Mouse (Mus musculus): ENCODE results near the gene Kcnc3.
A peak's percentile ranks its signal among the peaks of the same experiment; 100 is the strongest.

The Kcnc3 gene

DNA sequence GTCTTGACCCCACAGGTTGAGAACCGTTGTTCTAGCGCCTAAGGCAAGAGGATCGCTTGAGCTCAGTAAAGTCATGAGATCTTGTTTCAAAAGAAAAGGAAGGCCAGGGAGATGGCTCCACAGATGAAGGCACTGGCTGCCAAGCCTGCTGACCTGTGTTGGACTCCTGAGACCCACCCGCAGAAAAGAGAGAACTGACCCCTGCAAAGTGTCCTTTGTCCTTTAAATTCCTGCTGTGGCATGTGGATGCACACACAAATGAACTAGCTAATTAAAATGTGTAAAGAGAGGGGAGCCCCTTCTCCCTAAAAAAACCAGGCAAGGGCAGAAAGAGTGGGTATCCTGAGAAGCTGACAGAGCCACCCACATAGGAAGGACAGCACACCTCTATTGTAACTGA, 18.7 kb upstream of the Kcnc3 start:
- peak; percentile 56 for DNase-seq

DNA sequence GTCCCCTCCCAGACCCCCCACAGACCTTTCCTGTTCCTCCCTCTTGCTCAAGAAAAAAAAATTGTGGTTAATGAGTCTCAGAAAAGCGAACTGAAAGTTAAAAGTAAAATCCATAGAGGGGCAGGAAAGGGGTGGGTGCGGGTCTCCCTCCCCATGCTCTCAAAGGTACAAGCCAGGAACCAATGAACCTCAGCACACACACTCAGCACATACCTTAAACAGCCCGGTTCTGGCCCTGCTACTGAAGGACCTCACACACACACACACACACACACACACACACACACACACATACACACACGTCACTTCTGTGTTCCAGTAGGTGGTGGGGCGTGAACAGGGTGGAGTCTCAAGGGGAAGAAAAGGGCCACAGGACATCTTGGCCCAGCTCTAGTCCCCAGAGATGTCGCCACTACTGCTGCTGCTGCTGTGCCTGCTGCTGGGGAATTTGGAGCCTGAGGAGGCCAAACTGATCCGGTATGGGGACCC, 18.2 kb upstream of the Kcnc3 start, which contains the start of gene Napsa:
Napsa (plus strand) TSS at position 168 of the 489 bp plus-strand sequence.
- peak; percentile 67 for DNase-seq

DNA sequence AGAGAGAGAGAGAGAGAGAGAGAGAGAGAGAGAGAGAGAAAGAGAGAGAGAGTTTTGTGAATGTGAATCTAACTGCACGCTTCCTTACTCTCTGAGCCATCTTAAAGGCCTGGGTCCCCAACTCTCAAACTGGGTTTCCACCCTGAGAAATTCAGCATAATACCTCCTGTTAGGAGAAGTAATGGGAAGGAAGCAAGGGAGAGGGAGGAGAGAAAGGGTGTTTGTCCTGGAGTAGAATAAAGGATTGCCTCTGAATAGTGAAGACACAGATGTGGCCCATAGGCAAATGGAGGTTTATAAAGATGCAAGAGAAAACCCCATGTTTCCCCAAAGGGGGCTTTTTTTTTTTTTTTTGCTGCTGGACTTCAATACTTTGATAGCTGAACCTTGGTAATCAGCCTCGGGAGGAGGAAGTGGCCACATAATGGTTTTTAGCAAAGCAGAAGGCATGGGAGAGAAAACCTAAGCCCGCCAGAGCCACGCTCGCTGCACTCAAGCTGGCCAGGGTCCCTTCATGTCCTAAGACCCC, 17.4 kb upstream of the Kcnc3 start:
- no peak for DNase-seq

DNA sequence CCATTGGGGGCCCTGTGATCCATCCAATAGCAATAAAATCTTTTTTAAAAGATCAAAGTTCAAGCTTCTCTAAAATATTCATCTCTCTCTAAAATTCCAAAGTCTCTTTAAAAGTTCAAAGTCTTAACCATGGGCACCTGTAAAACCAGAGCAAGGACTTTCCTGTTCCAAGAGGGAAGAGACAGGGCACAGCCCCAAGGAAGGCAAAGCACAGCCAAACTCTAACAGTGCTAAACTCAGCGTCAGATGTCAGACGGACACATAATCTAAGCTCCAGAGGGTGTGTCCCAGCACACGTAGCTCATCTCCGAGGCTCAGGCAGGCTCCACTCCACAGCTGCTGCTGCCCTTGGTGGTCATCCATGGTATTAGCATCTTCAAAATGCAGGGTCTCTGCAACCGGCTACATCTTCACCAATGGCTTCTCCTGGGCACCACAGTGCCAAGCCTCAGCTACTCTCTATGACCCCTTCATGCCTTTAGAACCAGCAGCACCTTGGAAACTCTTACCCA, 14.1 kb upstream of the Kcnc3 start:
- no peak for DNase-seq

DNA sequence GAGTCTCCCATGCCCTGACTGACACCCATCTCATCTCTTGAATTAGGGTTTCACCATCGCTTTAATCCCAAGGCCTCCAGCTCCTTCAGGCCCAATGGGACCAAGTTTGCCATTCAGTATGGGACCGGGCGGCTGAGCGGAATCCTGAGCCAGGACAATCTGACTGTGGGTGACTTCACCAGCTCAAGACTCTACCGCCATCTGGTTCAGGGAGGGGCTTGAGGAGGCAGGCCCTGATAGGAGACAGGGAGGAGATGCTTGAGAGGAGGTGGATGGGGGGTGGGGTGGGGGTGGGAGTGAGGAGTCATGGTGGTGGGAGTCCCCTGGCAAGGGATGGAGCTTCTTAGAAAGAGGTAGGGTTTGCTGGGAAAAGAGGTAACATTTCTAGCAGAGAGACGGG, 8.8 kb upstream of the Kcnc3 start:
- DNase-seq, result no peak

DNA sequence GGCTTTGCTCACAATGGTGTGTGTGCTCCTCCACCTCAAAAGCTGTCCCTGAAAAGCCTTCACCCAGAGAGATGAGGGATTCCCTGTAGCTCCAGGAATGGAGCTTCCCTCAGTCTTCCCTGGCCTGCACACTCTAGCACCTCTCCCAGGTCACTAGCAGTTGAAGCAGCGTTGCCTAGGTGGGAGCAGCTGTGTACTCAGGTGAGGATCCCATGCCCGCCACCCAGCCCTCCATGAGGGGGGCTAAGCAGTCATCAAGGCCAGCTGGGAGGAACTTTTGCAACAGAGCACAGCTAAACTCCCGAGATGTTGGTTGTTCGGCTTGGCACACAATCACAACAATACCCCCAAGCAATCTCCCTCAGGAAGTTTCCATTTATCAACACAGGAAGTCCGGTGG, 7.8 kb upstream of the Kcnc3 start:
- DNase-seq, result no peak

DNA sequence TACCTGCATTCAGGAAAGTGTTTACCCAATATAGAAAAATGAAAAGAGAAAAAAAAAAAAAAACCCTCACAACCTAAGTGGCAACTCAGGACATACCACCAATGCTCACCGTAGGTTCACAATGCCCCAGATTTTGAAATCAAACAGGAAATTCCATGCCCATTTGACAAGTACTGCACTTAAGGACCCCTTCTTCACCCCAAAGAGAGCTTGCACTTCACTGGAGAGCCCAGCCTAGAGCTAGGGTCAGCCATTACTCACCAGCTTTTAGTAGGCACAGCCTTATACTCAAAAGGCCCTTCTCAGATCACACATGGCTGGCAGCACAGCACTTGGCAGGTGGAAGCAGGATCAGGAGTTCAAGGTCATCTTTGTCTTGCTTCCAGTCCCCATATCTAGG, 7.3 kb upstream of the Kcnc3 start:
- no peak for DNase-seq

DNA sequence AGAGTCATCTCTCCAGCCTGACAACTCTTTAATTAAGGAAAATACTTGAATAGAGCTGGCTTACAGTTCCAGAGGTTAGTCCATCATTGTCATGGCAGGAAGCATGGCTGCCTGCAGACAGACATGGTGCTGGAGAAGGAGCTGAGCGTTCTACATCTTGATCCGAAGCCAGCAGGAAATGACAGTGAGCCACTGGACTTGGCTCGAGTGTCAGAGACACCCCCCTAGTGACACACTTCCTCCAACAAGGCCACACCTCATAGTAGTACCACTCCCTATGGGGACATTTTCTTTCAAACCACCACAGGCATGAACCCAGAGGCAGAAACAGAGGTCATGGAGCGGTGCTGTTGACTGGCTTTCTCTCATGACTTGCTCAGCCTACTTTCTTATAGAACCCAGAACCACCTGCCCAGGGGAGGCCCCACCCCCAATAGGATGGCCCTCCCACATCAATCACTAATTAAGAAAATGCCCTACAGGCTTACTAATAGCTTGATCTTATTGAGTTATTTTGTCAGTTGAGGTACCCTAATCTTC, 6.1 kb upstream of the Kcnc3 start:
- no peak for DNase-seq

DNA sequence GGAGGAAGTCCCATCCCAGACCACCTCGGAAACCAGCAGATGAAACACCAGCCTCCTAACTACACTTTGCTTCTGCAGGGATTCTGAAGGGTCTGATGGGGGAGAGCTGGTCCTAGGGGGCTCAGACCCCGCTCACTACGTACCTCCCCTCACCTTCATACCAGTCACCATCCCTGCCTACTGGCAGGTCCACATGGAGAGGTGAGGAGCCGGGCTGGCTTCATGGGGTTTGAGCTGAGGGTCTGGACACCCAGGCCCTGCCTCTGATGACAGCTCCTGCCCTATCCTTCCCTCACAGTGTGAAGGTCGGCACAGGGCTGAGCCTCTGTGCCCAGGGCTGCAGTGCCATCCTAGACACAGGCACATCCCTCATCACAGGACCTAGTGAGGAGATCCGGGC, 5.5 kb upstream of the Kcnc3 start:
- no peak for DNase-seq

DNA sequence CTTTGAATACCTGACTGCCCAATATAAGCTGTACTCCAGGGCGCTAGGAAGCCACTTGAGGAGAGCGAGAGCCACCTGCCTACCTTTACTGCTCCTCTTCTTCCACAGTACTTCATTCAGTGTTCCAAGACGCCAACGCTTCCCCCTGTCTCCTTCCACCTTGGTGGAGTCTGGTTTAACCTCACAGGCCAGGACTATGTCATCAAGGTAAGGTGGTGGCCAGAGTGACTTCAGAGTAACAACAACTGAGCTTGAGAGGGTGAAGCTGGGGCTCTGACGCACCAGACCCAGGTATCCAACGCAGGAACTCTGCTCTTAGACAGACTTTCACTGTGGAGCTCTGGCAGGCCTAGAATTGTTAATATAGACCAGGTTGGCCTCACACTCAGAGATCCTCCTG, 4.9 kb upstream of the Kcnc3 start:
- no peak for DNase-seq

DNA sequence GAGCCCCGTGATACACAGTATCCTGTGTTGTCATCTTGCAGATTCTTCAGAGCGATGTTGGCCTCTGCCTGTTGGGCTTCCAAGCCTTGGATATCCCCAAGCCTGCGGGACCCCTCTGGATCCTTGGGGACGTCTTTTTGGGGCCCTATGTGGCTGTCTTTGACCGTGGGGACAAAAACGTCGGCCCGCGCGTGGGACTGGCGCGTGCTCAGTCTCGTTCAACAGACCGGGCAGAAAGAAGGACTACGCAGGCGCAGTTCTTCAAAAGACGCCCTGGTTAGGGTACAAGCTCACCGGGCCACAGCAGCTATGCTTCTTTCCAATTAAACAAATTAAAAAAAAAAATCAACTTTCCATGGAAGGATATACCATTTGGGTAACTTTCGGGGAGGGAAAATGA, 3.9 kb upstream of the Kcnc3 start:
- DNase-seq, result no peak

DNA sequence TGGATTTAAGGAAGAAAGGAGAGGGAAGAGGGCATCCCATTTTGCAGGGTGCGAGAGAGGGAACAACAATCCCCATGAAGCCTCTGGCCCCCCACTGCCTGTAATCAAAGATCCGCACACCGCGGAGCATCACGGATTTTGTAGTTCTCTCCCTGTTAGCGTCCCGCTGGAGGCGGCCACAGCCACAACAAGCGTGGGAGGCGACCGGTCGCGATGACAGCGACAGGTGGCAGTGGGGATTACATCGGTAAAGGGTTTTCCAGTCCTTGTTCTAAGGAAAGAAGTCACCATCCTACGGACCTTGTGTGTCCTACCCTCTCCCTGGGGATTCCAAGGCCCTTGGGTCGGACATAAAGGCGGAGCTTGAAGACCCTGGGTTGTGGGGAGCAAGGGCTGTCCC, 3.5 kb upstream of the Kcnc3 start:
- no peak for DNase-seq

DNA sequence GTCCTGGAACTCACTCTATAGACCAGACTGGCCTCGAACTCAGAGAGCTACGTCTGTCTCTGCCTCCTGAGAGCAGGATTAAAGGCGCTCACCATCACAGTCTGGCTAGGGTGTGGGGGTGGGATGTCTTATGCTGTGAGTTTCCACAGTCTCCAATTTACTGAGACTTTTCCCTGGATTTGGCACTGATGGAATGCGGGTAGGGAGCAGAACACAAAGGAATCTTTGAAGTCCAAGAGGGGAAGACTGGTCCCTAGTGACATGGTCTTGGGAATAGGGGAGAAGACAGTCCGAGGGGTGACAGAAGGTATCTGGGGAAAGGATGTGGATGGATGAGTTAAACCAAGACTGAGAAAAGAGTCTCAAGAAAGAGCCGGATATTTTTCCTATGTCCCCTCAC, 2.8 kb upstream of the Kcnc3 start:
- DNase-seq, result no peak

DNA sequence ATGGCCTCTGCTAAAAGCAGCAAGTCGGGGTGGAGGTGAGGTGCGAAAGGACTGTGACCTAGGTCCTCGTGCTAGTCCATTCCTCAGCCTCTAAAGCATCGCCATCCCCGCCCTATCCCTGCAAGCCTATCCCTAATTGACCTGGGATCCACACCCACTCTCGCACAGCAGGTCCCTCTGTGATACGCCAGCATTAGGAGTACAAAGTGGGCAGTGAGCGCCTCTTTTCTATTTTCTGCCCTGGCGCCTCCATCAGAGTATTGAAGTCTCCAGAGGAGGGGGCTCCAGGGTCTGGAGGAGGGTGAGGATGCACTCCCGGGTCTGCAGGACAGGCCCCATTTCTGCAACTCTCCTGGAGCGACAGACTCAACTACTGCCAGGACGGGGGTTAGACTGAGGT, 2.1 kb upstream of the Kcnc3 start:
- DNase-seq, result no peak

DNA sequence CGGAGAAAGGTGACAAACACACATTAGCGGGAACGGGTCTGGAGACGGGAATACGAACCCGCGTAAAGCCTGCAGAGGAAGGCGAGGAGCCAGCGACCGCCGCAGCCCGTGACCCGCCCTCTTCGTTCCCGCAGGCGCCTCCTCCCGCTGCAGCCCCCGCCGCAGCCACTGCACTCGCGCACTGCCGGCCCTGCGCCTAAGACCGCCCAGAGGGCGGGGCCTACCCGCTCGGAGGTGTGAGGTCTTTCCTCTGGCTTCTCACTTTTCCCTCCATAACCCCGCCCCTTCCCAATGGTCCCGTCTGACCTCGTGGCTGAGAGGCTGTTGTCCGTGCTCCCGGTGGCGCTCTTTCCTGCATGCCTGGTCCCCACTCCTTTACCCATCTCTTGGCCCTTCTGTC, 1.3 kb upstream of the Kcnc3 start:
- DNase-seq, result peak; percentile 90

DNA sequence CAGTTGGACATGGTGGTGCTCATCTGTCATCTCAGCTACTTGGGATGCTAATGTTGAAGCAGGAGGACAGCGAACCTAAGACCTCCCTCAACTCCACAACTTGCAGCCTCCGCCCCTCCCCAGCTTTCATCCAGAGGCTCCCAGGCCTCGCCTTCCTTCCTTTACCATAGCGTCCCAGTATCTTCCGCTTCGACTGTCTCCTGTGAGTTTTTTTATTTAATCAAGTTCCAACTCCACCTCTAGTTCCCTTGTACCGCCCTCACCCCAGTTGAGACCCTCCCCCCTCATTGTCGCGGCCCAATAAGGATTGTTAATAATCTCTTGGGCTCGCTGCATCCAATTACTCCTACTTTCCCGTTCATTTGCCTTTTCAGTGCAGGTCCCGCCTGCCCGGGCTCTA, 518 bp upstream of the Kcnc3 start:
- no peak for DNase-seq

DNA sequence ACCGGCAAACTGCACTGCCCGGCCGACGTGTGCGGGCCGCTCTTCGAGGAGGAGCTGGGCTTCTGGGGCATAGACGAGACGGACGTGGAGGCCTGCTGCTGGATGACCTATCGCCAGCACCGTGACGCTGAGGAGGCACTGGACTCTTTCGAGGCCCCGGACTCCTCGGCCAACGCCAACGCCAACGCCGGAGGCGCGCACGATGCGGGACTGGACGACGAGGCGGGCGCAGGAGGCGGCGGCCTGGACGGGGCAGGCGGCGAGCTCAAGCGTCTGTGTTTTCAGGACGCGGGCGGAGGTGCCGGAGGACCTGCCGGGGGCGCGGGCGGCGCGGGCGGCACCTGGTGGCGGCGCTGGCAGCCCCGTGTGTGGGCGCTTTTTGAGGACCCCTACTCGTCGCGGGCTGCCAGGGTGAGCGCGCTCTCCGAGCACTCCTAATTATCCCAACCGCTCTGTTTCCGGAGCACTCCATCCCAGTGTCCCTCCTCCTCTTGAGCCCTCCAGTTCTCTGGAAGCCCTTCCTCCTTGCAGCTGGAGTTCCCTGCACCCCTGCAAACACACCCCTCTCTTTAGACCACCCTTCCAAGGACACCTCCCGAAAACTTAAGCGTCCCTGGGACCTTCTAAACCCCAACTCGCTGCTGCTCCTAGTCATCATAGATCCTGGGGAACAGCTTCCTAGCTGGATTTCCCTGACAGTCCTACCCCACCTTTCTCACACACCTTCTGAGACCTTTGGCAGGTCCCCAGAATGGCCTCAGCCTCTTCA, 1.1 kb downstream of the Kcnc3 start:
- no peak for DNase-seq

DNA sequence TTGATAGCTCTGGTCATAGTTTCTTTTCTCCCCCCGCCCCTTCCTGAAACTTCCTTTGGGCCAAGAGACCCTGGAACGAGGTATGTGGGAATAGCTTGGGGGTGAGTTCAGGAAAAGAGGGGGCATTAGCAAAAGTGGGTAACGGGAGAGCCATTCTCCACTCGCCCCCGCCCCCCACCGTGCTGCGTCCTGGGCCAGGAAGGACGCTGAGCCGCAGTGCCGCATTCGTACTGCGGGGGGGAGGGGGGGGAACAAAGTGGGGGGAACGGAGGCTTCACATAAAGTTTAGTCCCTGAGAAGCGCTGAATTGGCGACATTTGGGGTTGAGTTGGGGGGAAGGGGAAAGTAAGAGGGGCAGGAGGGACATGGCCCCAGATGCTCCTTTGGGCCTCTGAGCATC, 2.6 kb downstream of the Kcnc3 start:
- no peak for DNase-seq

DNA sequence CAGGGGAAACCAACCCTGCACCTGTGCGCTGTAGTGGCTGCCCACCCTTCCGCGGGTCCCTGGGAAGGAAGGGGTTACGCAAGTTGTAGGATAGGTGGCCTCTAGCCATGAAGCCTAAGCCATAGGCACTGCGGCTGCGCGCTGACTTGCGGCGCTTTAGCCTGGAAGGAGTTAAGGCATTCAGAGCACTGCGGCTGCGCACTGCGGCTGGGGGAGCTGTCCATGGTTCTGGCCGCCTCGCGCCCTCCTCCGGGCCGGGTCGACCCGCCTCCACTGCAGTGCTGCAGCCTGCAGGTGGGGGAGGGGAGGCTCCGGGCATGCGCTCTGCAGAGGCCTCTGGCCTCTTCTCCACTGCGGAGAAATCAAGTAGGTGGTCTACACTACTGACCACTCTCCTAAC, 3.3 kb downstream of the Kcnc3 start:
- DNase-seq, result peak; percentile 85

DNA sequence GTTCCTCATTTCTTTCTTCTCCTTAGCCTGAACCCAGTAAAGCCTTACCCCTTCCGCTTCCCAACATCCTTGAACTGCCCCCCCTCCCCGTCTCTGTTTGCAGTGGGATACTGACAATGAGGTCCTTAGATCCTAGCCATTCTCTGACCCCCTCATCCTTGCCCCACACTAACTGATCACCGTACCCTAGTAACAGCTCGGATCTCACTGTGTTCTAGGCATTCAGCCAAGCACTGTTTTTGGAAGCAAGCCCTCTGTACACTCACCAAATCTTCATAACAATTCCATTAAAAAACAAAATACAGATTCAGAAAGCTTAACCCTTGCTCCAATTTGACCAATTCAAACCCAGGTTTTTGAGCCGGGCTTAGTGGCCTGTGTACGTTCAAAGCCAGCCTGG, 3.8 kb downstream of the Kcnc3 start:
- DNase-seq, result no peak

DNA sequence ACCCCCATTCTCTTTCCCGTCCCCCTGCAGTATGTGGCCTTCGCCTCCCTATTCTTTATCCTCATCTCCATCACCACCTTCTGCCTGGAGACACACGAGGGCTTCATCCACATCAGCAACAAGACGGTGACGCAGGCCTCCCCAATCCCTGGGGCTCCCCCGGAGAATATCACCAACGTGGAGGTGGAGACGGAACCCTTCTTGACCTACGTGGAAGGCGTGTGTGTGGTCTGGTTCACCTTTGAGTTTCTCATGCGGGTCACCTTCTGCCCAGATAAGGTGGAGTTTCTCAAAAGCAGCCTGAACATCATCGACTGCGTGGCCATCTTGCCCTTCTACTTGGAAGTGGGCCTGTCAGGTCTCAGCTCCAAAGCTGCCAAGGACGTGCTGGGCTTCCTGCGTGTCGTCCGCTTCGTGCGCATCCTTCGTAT, 4.7 kb downstream of the Kcnc3 start:
- no peak for DNase-seq

DNA sequence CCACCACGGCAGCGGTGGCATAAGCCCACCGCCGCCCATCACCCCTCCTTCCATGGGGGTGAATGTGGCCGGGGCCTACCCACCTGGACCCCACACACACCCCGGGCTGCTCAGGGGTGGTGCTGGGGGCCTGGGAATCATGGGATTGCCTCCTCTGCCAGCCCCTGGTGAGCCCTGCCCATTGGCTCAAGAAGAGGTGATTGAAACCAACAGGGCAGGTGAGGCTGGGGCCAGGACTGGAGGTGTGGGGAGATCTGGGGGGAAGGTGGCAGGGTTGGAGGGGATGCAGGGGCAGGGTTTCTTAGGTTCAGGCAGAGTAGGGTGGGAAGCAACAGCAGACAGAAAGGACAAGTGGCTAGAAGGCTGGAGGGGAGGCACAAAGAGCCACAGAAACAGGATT, 5.6 kb downstream of the Kcnc3 start:
- DNase-seq, result no peak

DNA sequence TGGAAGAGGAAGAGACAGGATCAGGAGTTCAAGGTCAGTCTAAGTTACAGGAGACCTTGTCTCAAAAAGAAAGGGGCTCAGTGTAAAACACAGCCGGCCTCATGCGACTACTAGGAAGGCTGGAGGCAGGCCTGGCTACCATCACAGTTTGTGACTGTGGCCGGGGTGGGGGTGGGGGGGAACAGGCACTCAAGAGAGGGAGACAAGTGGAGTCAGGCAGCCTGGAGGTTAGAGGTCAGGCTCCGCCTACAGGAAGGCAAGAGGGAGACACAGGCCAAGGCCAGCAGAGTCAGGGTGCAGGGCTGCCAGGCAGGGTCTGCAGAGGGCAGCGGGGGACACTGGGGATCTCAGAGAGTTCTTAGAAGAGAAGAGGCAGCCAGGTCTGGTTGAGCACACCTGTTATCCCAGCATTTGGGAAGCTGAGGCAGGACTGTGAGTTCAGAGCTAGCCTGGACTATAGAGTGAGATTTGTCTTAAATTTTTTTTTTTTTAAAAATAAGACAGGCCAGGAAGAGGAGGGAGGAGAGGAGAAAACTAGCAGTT, 6.6 kb downstream of the Kcnc3 start:
- no peak for DNase-seq

DNA sequence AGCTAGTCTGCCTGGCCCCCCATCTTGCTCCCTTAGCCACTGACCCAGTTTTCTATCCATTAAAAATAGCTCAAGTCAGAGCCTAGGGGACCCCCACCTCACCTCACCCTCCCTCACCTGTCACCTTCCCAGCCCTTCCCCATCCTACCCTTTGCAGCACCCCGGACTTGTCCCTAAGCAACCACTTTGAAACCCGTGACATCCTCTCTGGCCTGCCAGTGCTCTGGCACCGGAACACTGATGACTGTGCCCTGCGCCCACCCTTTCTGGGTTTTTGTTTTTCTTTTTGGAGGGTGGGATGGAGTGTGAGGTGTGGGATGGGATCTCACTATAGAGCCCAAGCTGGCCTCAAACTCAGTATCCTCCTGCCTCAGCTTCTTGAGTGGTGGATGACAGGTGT, 7.2 kb downstream of the Kcnc3 start:
- no peak for DNase-seq

Measured in kidney, adult 18-20 months (tissue).